Mouse (Mus musculus): ENCODE results near the gene Gm11096.

Gene Gm11096

DNA sequence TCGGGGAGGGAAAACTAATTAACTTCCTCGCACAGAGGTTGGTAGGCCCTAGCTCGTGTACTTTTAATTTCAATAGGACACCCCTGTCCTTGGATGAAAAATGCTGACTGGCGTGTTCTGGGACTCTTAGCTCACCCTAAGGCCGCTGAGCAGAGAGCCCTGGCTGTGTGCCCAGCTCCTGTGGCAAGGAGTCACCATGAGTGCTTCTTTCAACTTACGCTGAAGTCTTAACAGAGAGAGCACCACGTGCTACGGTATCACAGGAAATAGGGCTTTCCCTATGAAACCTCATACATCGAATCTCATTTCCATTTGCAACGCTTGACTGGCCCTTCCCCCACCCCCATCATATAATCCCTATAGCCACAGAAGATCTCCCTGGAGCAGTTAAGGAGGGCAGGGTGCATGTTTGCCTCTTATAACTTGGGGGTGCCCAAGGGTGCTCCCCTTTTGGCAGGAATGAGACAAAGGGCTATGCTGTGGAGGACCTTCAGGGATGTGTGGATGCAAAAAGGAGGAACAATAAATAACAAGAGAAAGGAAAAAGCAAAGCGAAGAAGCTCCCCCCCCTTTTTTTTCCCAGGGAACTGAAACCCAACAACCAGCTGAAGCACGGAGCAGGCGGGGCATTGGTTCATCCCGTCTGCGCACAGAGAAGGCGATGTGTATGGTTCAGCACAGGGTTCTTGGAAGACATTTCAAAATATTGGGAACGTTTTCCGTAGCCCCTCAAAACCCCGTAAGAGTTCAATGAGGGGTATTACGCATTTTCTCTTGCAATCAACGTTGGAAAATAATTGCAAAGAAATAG lies 39.0 kb downstream of the Gm11096 start:
- no peak for DNase-seq (ENCODE audit: low spot score in 2 of 2)

DNA sequence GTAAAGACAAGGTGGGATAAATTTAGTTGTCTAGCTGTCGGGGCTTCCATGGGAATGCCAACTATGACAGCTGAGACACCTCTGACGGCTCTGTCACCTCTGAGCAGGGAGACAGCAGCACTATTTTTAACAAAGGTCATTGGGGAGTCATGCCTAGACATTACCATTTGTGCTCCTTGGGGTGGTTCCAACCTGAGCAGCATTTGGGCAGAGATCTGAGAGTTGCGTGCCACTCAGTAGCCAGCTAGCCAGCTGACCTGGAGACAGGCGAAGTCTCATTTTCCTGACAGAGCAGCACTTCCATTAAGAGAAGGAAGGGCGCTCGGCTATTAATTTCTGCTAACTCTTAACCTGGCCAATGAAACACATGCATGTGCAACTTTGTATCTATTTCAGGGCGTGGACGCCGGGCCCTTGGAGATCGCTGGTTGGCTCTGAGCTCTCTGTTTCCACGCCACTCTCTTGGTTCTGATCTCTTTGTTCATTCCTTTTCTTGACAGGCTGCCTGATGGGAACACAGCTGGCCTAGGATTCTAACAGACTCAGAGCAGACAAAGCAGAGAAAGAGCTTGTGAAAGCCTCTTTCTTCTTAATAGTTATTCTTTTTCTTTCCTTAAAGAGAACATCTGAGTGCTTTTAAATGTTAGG lies 40.4 kb downstream of the Gm11096 start:
- DNase-seq (ENCODE audit: low spot score in 2 of 2): no peak

DNA sequence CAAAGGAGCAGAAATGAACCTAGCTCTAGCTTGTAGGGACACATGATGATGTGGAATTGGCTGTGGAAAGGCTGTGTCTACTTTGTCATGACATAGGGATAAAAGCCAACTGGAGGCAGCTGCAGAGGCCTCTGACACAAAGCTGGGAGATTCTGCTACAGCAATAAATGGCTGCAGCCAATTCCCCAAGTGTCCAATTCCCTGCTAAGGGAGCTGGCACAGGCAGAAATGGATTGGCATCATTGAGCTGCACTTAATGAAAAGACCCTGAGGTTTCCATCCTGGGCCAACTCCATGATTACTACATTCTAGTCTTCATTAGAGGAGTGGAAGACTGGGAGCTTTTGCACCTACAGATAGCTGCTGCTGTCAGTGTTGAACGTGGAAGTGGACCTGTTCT lies 44.8 kb downstream of the Gm11096 start:
- no peak for DNase-seq (ENCODE audit: low spot score in 2 of 2)

Data from right cerebral cortex, adult 2 months (tissue).